Mouse (Mus musculus): ENCODE data around the gene Hspb9. TPM values are rescaled to one million over a fixed set of nuclear protein-coding genes. Genes with fewer than 3 reads are reported as not detected.

The Hspb9 gene
- 0.47 and 0.52 TPM in 2 replicates for polyA plus RNA-seq (2014; fragmentation: Nextera tagmentation; extraction: Ambion mirVana)

- no peaks in the 10 kb centered on the region for H3K27me3 ChIP-seq (ENCODE audit: control insufficient read depth, insufficient read depth, low read length)
- no peak for ATAC-seq (ENCODE audit: low FRiP score)
- peak; percentile 92 for DNase-seq (ENCODE audit: low spot score, missing footprints)
- H3K9ac ChIP-seq (ENCODE audit: low read length), result peak within 1 kb of the TSS; percentile 32; the same call in 1 of the 2 replicates
- H3K27ac ChIP-seq (ENCODE audit: low read depth, low read length), result peak within 1 kb of the TSS; percentile 7; the same call in 1 of the 2 replicates
- no peak within 1 kb of the TSS for H3K4me3 ChIP-seq (ENCODE audit: low read depth, low read length)
- peak within 1 kb of the TSS; percentile 33 for H3K4me2 ChIP-seq
- H3K4me1 ChIP-seq (ENCODE audit: control insufficient read depth, insufficient read depth, low read length), result peaks cover 17% of the 10 kb centered on the region
- WGBS, result 3% methylated on average over 38 of the region's 38 CpGs
- H3K9me3 ChIP-seq (ENCODE audit: control insufficient read depth, low read length), result no peaks in the 10 kb centered on the region
- H3K36me3 ChIP-seq (ENCODE audit: control insufficient read depth, insufficient read depth, low read length), result peaks cover 13% of the 10 kb centered on the region
These were observed at the start of gene Hspb9 for GRCm38 (mm10) chr11:100713735-100714533. TSS of gene Hspb9 (plus strand) at chr11:100713850.

- Histone ChIP-seq H3K4me2 (no peak overlapping the region), H3K4me1 (ENCODE audit: control insufficient read depth, insufficient read depth, low read length) (no peaks in the 10 kb centered on the region), H3K9me3 (ENCODE audit: control insufficient read depth, low read length) (no peaks in the 10 kb centered on the region), H3K27ac (ENCODE audit: low read depth, low read length) (no peak overlapping the region), H3K9ac (ENCODE audit: low read length) (no peak overlapping the region), H3K36me3 (ENCODE audit: control insufficient read depth, insufficient read depth, low read length) (no peaks in the 10 kb centered on the region), H3K27me3 (ENCODE audit: control insufficient read depth, insufficient read depth, low read length) (no peaks in the 10 kb centered on the region; the same call in 1 of the 2 replicates), H3K4me3 (ENCODE audit: low read depth, low read length) (no peak overlapping the region)
- 84% methylated on average over 1 of the region's 1 CpGs for WGBS
- DNase-seq (ENCODE audit: low spot score, missing footprints), result peak; percentile 62
- no peak for ATAC-seq (ENCODE audit: low FRiP score)
These were observed 42.6 kb upstream of the Hspb9 start for GRCm38 (mm10) chr11:100671049-100671448.

- H3K4me1 ChIP-seq (ENCODE audit: control insufficient read depth, insufficient read depth, low read length), result no peaks in the 10 kb centered on the region
- no peaks in the 10 kb centered on the region for H3K9me3 ChIP-seq (ENCODE audit: control insufficient read depth, low read length)
- no peak overlapping the region for H3K9ac ChIP-seq (ENCODE audit: low read length)
- ATAC-seq (ENCODE audit: low FRiP score) (no peak), DNase-seq (ENCODE audit: low spot score, missing footprints) (peak; percentile 19)
- 87% methylated on average over 2 of the region's 2 CpGs for WGBS
- no peaks in the 10 kb centered on the region; the same call in 1 of the 2 replicates for H3K27me3 ChIP-seq (ENCODE audit: control insufficient read depth, insufficient read depth, low read length)
- no peaks in the 10 kb centered on the region for H3K36me3 ChIP-seq (ENCODE audit: control insufficient read depth, insufficient read depth, low read length)
- no peak overlapping the region for H3K27ac ChIP-seq (ENCODE audit: low read depth, low read length)
- no peak overlapping the region for H3K4me3 ChIP-seq (ENCODE audit: low read depth, low read length)
- H3K4me2 ChIP-seq, result no peak overlapping the region
These were observed 41.7 kb upstream of the Hspb9 start for GRCm38 (mm10) chr11:100671956-100672355.

GRCm38 (mm10) chr11:100673169-100673568 is 40.5 kb upstream of the Hspb9 start:
- H3K27me3 ChIP-seq (ENCODE audit: control insufficient read depth, insufficient read depth, low read length), result no peaks in the 10 kb centered on the region; the same call in 1 of the 2 replicates
- no peak for ATAC-seq (ENCODE audit: low FRiP score)
- WGBS, result 2% methylated on average over 23 of the region's 23 CpGs
- H3K4me1 ChIP-seq (ENCODE audit: control insufficient read depth, insufficient read depth, low read length), result no peaks in the 10 kb centered on the region
- H3K36me3 ChIP-seq (ENCODE audit: control insufficient read depth, insufficient read depth, low read length), result no peaks in the 10 kb centered on the region
- no peaks in the 10 kb centered on the region for H3K9me3 ChIP-seq (ENCODE audit: control insufficient read depth, low read length)
- peak overlapping the region; percentile 38 for H3K4me2 ChIP-seq
- H3K4me3 ChIP-seq (ENCODE audit: low read depth, low read length), result no peak overlapping the region
- DNase-seq (ENCODE audit: low spot score, missing footprints), result peak; percentile 90
- H3K9ac ChIP-seq (ENCODE audit: low read length), result peak overlapping the region; percentile 62
- no peak overlapping the region for H3K27ac ChIP-seq (ENCODE audit: low read depth, low read length)

GRCm38 (mm10) chr11:100677810-100678209 is 35.8 kb upstream of the Hspb9 start:
- Histone ChIP-seq H3K27me3 (ENCODE audit: control insufficient read depth, insufficient read depth, low read length) (no peaks in the 10 kb centered on the region), H3K27ac (ENCODE audit: low read depth, low read length) (no peak overlapping the region), H3K4me1 (ENCODE audit: control insufficient read depth, insufficient read depth, low read length) (no peaks in the 10 kb centered on the region), H3K4me3 (ENCODE audit: low read depth, low read length) (no peak overlapping the region), H3K9ac (ENCODE audit: low read length) (no peak overlapping the region; the same call in 1 of the 2 replicates), H3K4me2 (no peak overlapping the region), H3K9me3 (ENCODE audit: control insufficient read depth, low read length) (no peaks in the 10 kb centered on the region), H3K36me3 (ENCODE audit: control insufficient read depth, insufficient read depth, low read length) (no peaks in the 10 kb centered on the region)
- ATAC-seq (ENCODE audit: low FRiP score), result no peak
- DNase-seq (ENCODE audit: low spot score, missing footprints), result no peak
- 59% methylated on average over 7 of the region's 7 CpGs for WGBS

GRCm38 (mm10) chr11:100681826-100682225 is 31.8 kb upstream of the Hspb9 start:
- Histone ChIP-seq H3K4me3 (ENCODE audit: low read depth, low read length) (no peak overlapping the region), H3K4me2 (no peak overlapping the region), H3K4me1 (ENCODE audit: control insufficient read depth, insufficient read depth, low read length) (no peaks in the 10 kb centered on the region), H3K27ac (ENCODE audit: low read depth, low read length) (no peak overlapping the region), H3K9ac (ENCODE audit: low read length) (no peak overlapping the region), H3K36me3 (ENCODE audit: control insufficient read depth, insufficient read depth, low read length) (no peaks in the 10 kb centered on the region), H3K9me3 (ENCODE audit: control insufficient read depth, low read length) (no peaks in the 10 kb centered on the region), H3K27me3 (ENCODE audit: control insufficient read depth, insufficient read depth, low read length) (no peaks in the 10 kb centered on the region)
- DNase-seq (ENCODE audit: low spot score, missing footprints), result no peak
- 82% methylated on average over 5 of the region's 5 CpGs for WGBS
- ATAC-seq (ENCODE audit: low FRiP score), result no peak

GRCm38 (mm10) chr11:100682526-100682925 is 31.1 kb upstream of the Hspb9 start:
- no peaks in the 10 kb centered on the region for H3K9me3 ChIP-seq (ENCODE audit: control insufficient read depth, low read length)
- H3K4me3 ChIP-seq (ENCODE audit: low read depth, low read length), result no peak overlapping the region
- H3K36me3 ChIP-seq (ENCODE audit: control insufficient read depth, insufficient read depth, low read length), result no peaks in the 10 kb centered on the region
- DNase-seq (ENCODE audit: low spot score, missing footprints) (no peak), ATAC-seq (ENCODE audit: low FRiP score) (no peak)
- WGBS, result 72% methylated on average over 5 of the region's 5 CpGs
- no peaks in the 10 kb centered on the region for H3K4me1 ChIP-seq (ENCODE audit: control insufficient read depth, insufficient read depth, low read length)
- no peak overlapping the region for H3K27ac ChIP-seq (ENCODE audit: low read depth, low read length)
- H3K4me2 ChIP-seq, result no peak overlapping the region
- no peak overlapping the region for H3K9ac ChIP-seq (ENCODE audit: low read length)
- no peaks in the 10 kb centered on the region for H3K27me3 ChIP-seq (ENCODE audit: control insufficient read depth, insufficient read depth, low read length)

- no peaks in the 10 kb centered on the region for H3K9me3 ChIP-seq (ENCODE audit: control insufficient read depth, low read length)
These were observed 29.6 kb upstream of the Hspb9 start for GRCm38 (mm10) chr11:100684084-100684483.

GRCm38 (mm10) chr11:100685371-100685770 is 28.3 kb upstream of the Hspb9 start:
- Histone ChIP-seq H3K27me3 (ENCODE audit: control insufficient read depth, insufficient read depth, low read length) (no peaks in the 10 kb centered on the region), H3K4me1 (ENCODE audit: control insufficient read depth, insufficient read depth, low read length) (no peaks in the 10 kb centered on the region), H3K27ac (ENCODE audit: low read depth, low read length) (no peak overlapping the region), H3K36me3 (ENCODE audit: control insufficient read depth, insufficient read depth, low read length) (no peaks in the 10 kb centered on the region), H3K4me3 (ENCODE audit: low read depth, low read length) (no peak overlapping the region), H3K9ac (ENCODE audit: low read length) (no peak overlapping the region), H3K9me3 (ENCODE audit: control insufficient read depth, low read length) (no peaks in the 10 kb centered on the region), H3K4me2 (no peak overlapping the region)
- ATAC-seq (ENCODE audit: low FRiP score) (no peak), DNase-seq (ENCODE audit: low spot score, missing footprints) (no peak)
- 100% methylated on average over 2 of the region's 3 CpGs for WGBS

More at GRCm38 (mm10) chr11:100684084-100684483, 29.6 kb upstream of the Hspb9 start:
- H3K4me3 ChIP-seq (ENCODE audit: low read depth, low read length), result no peak overlapping the region
- H3K36me3 ChIP-seq (ENCODE audit: control insufficient read depth, insufficient read depth, low read length), result no peaks in the 10 kb centered on the region
- ATAC-seq (ENCODE audit: low FRiP score) (no peak), DNase-seq (ENCODE audit: low spot score, missing footprints) (no peak)
- H3K4me2 ChIP-seq, result no peak overlapping the region
- H3K27ac ChIP-seq (ENCODE audit: low read depth, low read length), result no peak overlapping the region
- H3K9ac ChIP-seq (ENCODE audit: low read length), result no peak overlapping the region
- no peaks in the 10 kb centered on the region for H3K27me3 ChIP-seq (ENCODE audit: control insufficient read depth, insufficient read depth, low read length)
- H3K4me1 ChIP-seq (ENCODE audit: control insufficient read depth, insufficient read depth, low read length), result no peaks in the 10 kb centered on the region
- WGBS, result 84% methylated on average over 2 of the region's 2 CpGs

All from midbrain, embryonic 11.5 days (tissue).